Mouse (Mus musculus): ENCODE results near the gene Taf1c. TPM values are rescaled to one million over a fixed set of nuclear protein-coding genes. Genes with fewer than 3 reads are reported as not detected.

The Taf1c gene
- polyA plus RNA-seq, 1 experiment from 2014 or later: 12.9 TPM

DNA sequence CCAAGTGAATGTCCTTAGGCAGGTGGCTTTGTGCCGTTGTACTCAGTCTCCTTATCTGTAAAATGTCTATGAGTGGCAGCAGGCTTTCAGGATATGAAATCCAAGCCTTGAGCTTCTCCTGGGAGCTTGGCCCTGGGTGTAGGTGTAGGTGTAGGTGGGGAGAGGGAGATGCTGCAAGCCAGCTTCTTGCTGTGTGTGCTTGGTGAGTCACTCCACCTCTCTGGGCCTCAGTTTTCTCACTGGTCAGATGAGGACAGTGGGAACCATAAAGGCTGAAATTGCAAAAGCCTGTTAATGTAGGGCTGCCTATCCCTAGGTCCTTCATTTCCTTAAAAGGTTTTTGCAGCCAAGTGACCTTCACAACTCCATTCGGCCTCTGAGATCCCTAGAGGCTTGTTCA lies 30.9 kb upstream of the Taf1c start:
- ATAC-seq (replicated peaks; ENCODE audit: low FRiP score): no peak
- H3K27me3 ChIP-seq: peaks cover 51% of the 10 kb centered on the region
- WGBS: 71% methylated on average over 2 of the region's 2 CpGs
- no peak overlapping the region for H3K4me3 ChIP-seq (replicated peaks)
- no peaks in the 10 kb centered on the region for H3K9me3 ChIP-seq (replicated peaks)
- no peaks in the 10 kb centered on the region for H3K36me3 ChIP-seq
- H3K4me1 ChIP-seq: peaks cover 34% of the 10 kb centered on the region
- H3K9ac ChIP-seq: no peak overlapping the region
- H3K4me2 ChIP-seq: no peak overlapping the region
- H3K27ac ChIP-seq: no peak overlapping the region

DNA sequence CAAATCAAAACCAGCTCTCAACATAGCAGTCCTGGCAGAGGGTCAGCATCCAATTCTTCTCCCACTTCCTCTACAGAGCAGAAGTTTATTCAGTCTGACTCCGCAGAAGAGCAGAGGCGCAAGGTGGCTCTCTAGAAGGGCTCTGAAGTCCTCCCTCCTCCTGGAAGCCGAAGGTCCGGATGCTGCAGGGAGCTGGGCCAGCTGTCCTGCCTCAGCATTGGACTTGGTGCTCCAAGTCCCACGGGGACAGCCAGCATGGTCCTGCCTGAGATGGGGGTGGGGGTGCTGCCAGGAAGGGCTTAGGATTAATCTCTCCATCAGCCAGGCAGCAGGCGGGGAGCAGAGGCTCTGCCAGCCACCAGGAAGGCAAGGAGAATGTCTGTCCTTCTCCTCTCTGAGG lies 30.4 kb upstream of the Taf1c start, which contains the start of gene Kcng4:
Gene Kcng4 (minus strand): TSS at position 303 of the 400 bp plus-strand sequence.
- peak within 1 kb of the TSS; percentile 24 for H3K4me2 ChIP-seq
- no peak within 1 kb of the TSS for H3K4me3 ChIP-seq (replicated peaks)
- no peak within 1 kb of the TSS for H3K27ac ChIP-seq
- H3K36me3 ChIP-seq: no peaks in the 10 kb centered on the region
- peaks cover 40% of the 10 kb centered on the region for H3K4me1 ChIP-seq
- H3K27me3 ChIP-seq: peaks cover 51% of the 10 kb centered on the region
- no peaks in the 10 kb centered on the region for H3K9me3 ChIP-seq (replicated peaks)
- ATAC-seq (replicated peaks; ENCODE audit: low FRiP score): no peak
- 22% methylated on average over 6 of the region's 6 CpGs for WGBS
- H3K9ac ChIP-seq: peak within 1 kb of the TSS; percentile 8; the same call in 1 of the 2 replicates

DNA sequence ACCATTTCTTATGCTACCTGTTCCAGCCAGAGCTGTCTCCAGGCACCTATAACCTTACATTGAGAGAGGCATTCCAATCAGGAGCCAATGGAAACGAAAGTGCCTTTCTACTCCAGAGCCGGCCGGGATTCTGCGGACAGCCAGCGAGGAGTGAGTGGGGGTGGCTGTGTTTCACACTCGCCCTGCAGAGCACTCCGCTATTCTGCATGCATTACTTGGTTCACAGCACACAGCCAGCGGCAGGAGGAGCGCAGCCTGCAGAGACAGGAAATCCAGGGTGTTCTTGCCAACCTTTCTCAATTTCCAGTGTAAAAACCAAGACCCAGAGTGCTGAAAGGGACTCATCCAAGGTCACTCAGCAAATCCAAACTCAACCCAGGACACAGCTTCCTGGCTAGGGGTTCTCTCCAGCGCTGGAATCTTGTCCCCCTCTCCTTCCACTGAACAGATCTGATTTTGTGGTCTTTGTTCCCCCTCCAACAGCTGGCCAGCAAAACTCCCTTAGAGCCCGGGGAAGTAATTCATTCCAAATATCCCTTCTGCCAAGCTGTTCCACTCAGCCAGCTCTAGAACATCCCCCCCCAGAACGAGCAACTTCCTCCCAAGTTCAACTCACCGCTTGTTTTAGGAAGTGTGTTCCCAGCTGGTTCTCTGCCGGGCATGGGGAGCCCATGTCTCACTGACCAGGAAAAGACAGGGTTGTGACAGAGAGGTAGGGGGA lies 29.8 kb upstream of the Taf1c start:
- Histone ChIP-seq H3K9me3 (replicated peaks) (no peaks in the 10 kb centered on the region), H3K36me3 (no peaks in the 10 kb centered on the region), H3K27ac (no peak overlapping the region), H3K27me3 (peaks cover 51% of the 10 kb centered on the region), H3K4me1 (peaks cover 37% of the 10 kb centered on the region), H3K9ac (peak overlapping the region; percentile 8; the same call in 1 of the 2 replicates), H3K4me3 (replicated peaks) (no peak overlapping the region), H3K4me2 (peak overlapping the region; percentile 24)
- 17% methylated on average over 14 of the region's 14 CpGs for WGBS
- 0 out of 2 replicates have a peak, but pooled peaks have one; percentile 37 for ATAC-seq (replicated peaks; ENCODE audit: low FRiP score)

DNA sequence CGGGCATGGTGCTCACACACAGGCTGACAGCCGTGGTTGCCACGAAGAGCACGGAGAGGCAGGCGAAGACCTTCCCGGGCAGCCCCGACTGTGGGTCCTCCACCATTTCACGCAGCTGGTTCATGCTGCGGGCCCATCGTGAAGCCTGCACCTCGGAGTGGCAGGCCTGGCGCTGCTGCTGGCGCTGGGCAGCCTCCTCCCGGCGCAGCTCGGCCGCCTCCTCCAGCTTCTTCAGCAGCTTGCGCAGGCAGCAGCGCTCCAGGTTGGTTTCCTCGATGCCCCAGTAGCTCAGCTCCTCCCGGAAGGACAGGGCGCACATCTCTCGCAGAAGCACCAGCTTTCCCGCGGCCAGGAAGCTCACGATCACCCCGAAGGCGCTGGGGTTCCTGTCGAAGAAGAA lies 27.9 kb upstream of the Taf1c start:
- H3K9me3 ChIP-seq (replicated peaks): no peaks in the 10 kb centered on the region
- 50% methylated on average over 29 of the region's 29 CpGs for WGBS
- no peak overlapping the region for H3K27ac ChIP-seq
- no peak for ATAC-seq (replicated peaks; ENCODE audit: low FRiP score)
- H3K4me3 ChIP-seq (replicated peaks): no peak overlapping the region
- H3K27me3 ChIP-seq: peaks cover 51% of the 10 kb centered on the region
- peaks cover 39% of the 10 kb centered on the region for H3K4me1 ChIP-seq
- H3K9ac ChIP-seq: no peak overlapping the region
- no peaks in the 10 kb centered on the region for H3K36me3 ChIP-seq
- H3K4me2 ChIP-seq: no peak overlapping the region

DNA sequence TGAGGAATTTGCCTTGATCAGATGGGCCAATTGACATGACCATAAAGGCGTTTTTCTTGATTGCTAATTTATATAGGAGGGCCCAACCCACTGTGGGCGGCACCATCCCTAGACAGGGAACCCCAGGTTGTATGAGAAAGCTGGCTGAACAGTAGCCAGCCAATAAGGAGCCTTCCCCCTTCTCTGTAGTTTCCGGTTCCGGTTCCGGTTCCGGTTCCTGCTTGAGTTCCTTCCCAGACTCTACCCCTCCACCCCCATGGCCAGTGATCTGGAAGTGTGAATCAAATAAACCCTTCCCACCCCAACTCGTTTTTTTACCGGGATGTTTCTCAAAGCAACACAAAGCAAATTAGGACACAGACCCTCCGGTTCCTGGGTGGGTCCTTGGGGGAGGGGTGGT lies 27.2 kb upstream of the Taf1c start:
- ATAC-seq (replicated peaks; ENCODE audit: low FRiP score): no peak
- peaks cover 45% of the 10 kb centered on the region for H3K4me1 ChIP-seq
- no peaks in the 10 kb centered on the region for H3K36me3 ChIP-seq
- H3K9me3 ChIP-seq (replicated peaks): no peaks in the 10 kb centered on the region
- H3K27ac ChIP-seq: no peak overlapping the region
- H3K4me3 ChIP-seq (replicated peaks): no peak overlapping the region
- WGBS: 83% methylated on average over 9 of the region's 9 CpGs
- no peak overlapping the region for H3K4me2 ChIP-seq
- no peak overlapping the region for H3K9ac ChIP-seq
- H3K27me3 ChIP-seq: peaks cover 48% of the 10 kb centered on the region

DNA sequence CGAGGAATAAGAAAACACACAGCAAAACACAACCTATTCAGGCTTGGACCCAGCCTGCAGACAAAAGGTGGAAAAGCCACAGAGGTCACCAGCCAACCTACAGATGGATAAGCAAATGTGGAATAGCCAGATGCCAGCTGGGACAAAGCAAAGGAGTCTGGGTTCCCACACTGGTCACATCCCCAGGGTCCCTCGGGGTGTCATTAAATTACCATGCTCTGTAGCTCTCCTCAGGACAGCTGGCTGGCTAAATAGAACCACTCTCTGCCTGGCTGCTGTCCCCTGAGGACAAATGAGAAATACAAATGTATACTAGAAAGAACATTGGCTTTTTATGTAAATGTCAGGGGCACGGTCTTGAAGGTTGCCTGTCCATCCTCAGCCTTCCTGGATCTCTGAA lies 25.8 kb upstream of the Taf1c start:
- H3K4me2 ChIP-seq: no peak overlapping the region
- no peak overlapping the region for H3K9ac ChIP-seq
- WGBS: 31% methylated on average over 3 of the region's 3 CpGs
- H3K4me1 ChIP-seq: peaks cover 44% of the 10 kb centered on the region
- no peaks in the 10 kb centered on the region for H3K9me3 ChIP-seq (replicated peaks)
- no peak overlapping the region for H3K4me3 ChIP-seq (replicated peaks)
- ATAC-seq (replicated peaks; ENCODE audit: low FRiP score): no peak
- H3K27ac ChIP-seq: no peak overlapping the region
- H3K27me3 ChIP-seq: peaks cover 40% of the 10 kb centered on the region
- H3K36me3 ChIP-seq: no peaks in the 10 kb centered on the region

DNA sequence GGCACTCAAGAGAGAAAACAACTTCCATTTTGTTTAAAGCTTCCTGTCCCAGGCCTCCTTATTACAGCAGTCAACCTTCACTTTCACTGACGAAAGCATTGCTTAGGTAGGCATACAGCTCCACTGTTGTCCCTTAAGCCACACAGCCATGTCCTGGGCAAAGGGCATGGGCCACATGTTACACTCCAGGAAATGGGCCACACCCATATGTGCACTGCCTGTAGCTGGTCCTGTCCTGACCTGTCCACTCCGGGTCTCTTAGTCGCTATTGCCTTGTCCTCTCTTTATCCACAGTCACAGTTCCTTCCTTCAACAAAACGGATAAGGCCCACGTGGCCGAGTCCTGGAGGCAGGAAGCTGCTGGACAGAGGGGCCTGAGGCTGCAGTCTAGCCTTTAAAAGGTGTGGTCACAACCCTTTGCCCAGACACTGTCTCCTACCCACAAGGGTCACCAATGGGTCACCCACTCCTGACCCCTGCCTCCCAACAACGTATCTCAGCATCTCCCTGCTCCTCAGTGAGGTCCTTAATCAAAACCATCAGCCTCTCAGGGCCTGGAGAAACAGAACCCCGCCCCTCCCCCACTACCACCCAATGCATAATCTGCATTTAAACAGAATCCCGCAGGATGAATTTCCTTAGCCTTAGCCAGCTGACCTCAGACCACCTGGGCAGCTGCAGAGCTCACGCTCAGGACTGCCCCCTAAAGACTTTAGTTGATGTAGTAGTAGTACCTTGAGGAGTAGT lies 22.8 kb upstream of the Taf1c start:
- WGBS: 38% methylated on average over 10 of the region's 10 CpGs
- Histone ChIP-seq H3K9ac (no peak overlapping the region), H3K36me3 (no peaks in the 10 kb centered on the region), H3K27ac (no peak overlapping the region), H3K4me2 (no peak overlapping the region), H3K4me3 (replicated peaks) (no peak overlapping the region), H3K27me3 (peaks cover 16% of the 10 kb centered on the region), H3K4me1 (peaks cover 19% of the 10 kb centered on the region; the same call in 1 of the 2 replicates), H3K9me3 (replicated peaks) (no peaks in the 10 kb centered on the region)
- ATAC-seq (replicated peaks; ENCODE audit: low FRiP score): 0 out of 2 replicates have a peak, but pooled peaks have one; percentile 47

DNA sequence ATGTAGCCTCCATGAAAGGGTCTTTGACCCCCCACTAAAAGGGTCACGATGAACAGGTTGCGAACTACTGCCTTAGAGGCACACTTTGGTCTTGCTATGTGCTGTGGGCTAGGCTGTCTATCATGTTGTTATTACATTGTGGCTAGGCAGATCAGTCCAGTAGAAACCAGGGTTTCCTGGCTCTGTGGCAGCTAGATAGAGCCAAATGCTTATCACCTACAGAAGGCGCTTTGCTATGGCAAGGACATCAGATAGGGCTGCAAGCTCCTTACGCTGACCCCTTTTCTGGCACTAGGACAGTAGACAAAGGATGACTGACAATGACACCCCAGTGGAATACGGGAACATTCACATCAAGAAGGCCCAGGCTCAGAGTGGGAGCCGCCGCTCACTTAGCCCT lies 22.2 kb upstream of the Taf1c start:
- Histone ChIP-seq H3K4me3 (replicated peaks) (no peak overlapping the region), H3K9ac (no peak overlapping the region), H3K36me3 (no peaks in the 10 kb centered on the region), H3K4me2 (no peak overlapping the region), H3K4me1 (peaks cover 18% of the 10 kb centered on the region; the same call in 1 of the 2 replicates), H3K9me3 (replicated peaks) (no peaks in the 10 kb centered on the region), H3K27me3 (peaks cover 10% of the 10 kb centered on the region), H3K27ac (no peak overlapping the region)
- ATAC-seq (replicated peaks; ENCODE audit: low FRiP score): no peak
- 87% methylated on average over 7 of the region's 7 CpGs for WGBS

DNA sequence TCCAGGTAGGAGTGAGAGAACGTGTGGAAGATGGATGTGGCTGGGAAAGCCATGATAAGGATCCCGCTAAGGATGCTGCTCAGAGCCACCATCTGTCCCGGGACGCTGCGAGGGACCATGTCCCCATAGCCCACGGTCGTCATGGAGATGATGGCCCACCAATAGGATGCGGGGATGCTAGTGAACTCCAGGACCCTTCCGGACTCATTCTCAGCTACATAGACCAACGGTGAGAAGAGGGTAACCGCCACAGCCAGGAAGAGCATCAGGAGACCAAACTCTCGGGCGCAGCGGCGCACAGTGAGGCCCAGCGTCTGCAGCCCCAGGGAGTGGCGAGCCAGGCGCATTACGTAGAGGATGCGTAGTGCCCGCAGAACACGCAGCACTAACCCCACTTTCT lies 20.8 kb upstream of the Taf1c start:
- no peaks in the 10 kb centered on the region for H3K9me3 ChIP-seq (replicated peaks)
- 87% methylated on average over 22 of the region's 22 CpGs for WGBS
- H3K4me1 ChIP-seq: peaks cover 12% of the 10 kb centered on the region; the same call in 1 of the 2 replicates
- no peak overlapping the region for H3K4me2 ChIP-seq
- no peak overlapping the region for H3K4me3 ChIP-seq (replicated peaks)
- ATAC-seq (replicated peaks; ENCODE audit: low FRiP score): no peak
- no peak overlapping the region for H3K9ac ChIP-seq
- no peak overlapping the region for H3K27ac ChIP-seq
- no peaks in the 10 kb centered on the region for H3K27me3 ChIP-seq
- H3K36me3 ChIP-seq: no peaks in the 10 kb centered on the region

DNA sequence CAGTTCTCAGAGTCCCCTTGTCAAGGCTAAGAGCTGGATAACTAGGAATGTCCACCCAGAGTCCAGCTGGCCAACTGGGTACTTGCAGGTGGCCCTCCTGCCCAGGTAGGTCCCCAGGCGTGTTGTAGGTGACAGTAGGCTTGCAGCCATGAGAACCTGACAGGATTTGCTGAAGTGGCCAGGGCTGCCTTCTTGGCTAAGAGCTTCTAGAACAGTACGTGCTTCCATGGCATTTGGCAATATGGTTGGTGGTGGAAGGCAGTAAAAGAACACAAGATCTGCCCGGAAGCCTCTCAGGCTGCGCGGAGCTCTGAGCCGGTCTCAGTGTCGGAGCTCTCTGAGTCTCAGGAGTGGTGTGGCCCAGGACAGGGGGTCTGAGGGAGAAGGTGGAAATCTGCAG lies 19.9 kb upstream of the Taf1c start:
- H3K27ac ChIP-seq: no peak overlapping the region
- no peaks in the 10 kb centered on the region for H3K36me3 ChIP-seq
- H3K4me1 ChIP-seq: 0 out of 2 replicates have a peak, but pooled peaks cover 9% of the 10 kb centered on the region
- WGBS: 90% methylated on average over 7 of the region's 7 CpGs
- H3K4me2 ChIP-seq: no peak overlapping the region
- no peaks in the 10 kb centered on the region for H3K9me3 ChIP-seq (replicated peaks)
- no peak overlapping the region for H3K9ac ChIP-seq
- no peak overlapping the region for H3K4me3 ChIP-seq (replicated peaks)
- ATAC-seq (replicated peaks; ENCODE audit: low FRiP score): no peak
- H3K27me3 ChIP-seq: no peaks in the 10 kb centered on the region

DNA sequence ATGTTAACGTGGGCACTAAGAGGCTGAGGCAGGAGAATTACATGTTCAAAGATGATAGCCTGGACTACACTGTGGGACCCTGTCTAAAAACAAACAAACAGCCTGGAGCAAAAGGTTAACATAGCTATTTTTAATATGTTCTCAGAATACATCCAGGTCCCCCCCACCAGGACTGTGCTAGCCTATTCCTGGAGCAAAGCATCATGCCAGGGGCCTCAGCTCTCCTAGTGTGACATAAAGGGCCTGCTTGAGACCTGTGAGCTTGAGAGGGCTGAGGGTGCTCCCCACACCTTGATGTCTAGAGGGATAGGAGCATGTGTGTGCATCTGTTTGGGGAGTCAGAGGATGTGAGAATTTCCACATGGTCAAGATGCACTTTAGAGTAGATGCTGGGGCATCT lies 18.7 kb upstream of the Taf1c start:
- no peak overlapping the region for H3K9ac ChIP-seq
- H3K4me2 ChIP-seq: no peak overlapping the region
- H3K4me3 ChIP-seq (replicated peaks): no peak overlapping the region
- no peaks in the 10 kb centered on the region for H3K9me3 ChIP-seq (replicated peaks)
- ATAC-seq (replicated peaks; ENCODE audit: low FRiP score): no peak
- no peaks in the 10 kb centered on the region for H3K27me3 ChIP-seq
- 69% methylated on average over 1 of the region's 1 CpGs for WGBS
- H3K36me3 ChIP-seq: no peaks in the 10 kb centered on the region
- H3K4me1 ChIP-seq: 0 out of 2 replicates have a peak, but pooled peaks cover 9% of the 10 kb centered on the region
- H3K27ac ChIP-seq: no peak overlapping the region

DNA sequence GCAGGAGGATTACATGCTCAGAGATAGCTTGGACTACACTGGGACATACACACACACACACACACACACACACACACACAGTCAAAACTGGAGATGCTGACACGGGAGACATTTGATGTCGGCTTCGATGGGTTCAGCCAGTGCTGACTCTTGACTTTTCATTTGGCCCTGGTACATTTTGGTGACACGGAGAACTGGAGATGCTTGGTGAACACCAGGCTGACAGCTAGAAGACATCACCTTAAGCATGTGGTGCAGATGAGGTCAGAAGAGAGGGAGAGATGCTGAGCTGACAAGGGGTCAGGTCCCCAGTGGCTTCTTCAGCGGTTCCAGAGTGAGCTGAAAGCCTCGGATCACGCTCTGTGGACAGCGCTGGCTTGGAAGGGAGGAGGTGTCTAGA lies 18.0 kb upstream of the Taf1c start:
- ATAC-seq (replicated peaks; ENCODE audit: low FRiP score): no peak
- H3K9ac ChIP-seq: no peak overlapping the region
- WGBS: 84% methylated on average over 8 of the region's 8 CpGs

More for the DNA sequence above, 18.0 kb upstream of the Taf1c start:
- Histone ChIP-seq H3K27ac (no peak overlapping the region), H3K27me3 (no peaks in the 10 kb centered on the region), H3K4me1 (0 out of 2 replicates have a peak, but pooled peaks cover 8% of the 10 kb centered on the region), H3K36me3 (no peaks in the 10 kb centered on the region), H3K4me3 (replicated peaks) (no peak overlapping the region), H3K9me3 (replicated peaks) (no peaks in the 10 kb centered on the region), H3K4me2 (no peak overlapping the region)
